Mouse (Mus musculus): Measurements from ENCODE around the gene Sytl3.

The Sytl3 gene

GRCm38 (mm10) chr17:6758845-6759244 is 100.0 kb downstream of the Sytl3 start:
- DNase-seq, result no peak

- no peak for DNase-seq
These were observed 100.9 kb downstream of the Sytl3 start for GRCm38 (mm10) chr17:6759717-6760292.

DNA sequence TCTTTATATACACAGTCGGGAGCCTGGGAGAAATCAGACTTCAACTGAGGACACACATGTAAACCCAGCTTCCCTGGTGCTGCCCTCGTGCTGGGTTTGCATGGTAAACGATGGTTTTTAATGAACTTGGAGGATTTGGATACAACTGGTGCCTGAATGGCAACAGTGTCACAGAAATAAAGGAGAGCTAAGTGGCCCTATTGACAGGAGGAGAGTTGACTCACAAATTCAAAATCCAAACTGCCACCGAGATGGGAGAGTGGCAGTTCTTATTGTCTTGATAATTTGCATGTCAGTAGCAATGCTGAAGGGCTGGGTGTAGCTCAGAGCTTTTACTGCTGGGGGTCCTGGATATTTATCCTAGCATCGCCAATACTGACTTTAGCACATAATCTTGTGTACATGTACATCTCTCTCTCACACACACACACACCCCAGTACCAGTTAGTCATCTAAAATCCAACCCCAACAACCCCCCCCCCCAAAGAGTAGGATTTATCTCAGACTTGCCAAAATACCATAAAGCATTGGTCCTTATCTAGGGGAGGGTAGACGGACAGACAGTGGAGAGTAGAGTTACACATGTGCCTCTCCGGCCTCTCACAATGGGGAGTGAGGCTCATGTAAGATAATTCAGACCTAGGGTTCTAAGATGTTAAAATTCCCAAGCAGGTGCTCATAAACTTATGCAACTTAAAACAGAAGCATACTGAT is 104.8 kb downstream of the Sytl3 start:
- no peak for DNase-seq

- DNase-seq, result no peak
These were observed 105.3 kb downstream of the Sytl3 start for GRCm38 (mm10) chr17:6764227-6764593.

- DNase-seq, result no peak
These were observed 105.8 kb downstream of the Sytl3 start for GRCm38 (mm10) chr17:6764730-6765129.

DNA sequence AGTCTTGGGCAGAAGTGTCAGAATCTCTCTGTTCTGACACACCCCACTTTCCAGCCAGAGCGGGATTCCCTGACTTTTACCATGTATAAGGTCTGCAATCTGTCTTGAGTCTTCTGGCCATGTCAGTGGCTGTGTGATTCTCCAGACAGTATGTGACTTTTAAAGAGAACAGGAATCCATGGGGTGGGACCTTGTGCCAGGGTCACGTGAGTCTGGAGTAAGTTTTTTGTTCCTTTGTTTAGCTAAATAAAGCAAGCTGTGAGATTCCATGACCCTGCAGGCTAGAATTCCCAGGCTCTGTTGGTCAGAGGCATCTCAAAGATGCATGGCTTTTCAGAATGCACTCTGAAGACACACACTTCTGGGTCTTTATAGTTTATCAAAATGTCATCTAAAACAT is 107.0 kb downstream of the Sytl3 start:
- no peak for DNase-seq

DNA sequence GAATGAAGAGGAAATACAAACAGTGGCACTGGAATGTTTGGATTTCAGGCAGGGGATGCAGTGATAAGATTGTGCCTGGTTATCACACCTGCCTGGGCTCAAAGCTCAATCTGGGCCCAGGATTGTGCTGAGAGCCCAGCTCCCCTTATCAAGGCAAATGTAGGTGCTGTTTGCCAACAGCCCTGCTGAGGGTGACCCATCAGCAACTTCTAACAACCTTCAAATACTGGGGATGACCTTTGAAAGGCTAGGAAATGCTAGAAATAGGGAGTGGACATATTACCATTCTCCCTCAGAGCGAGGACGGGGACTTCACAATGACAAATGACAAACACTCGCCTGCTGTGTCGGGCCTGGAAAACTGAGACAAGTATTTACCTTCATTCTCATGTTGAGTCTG is 107.9 kb downstream of the Sytl3 start:
- DNase-seq, result no peak

GRCm38 (mm10) chr17:6767771-6768170 is 108.9 kb downstream of the Sytl3 start:
- DNase-seq, result no peak

DNA sequence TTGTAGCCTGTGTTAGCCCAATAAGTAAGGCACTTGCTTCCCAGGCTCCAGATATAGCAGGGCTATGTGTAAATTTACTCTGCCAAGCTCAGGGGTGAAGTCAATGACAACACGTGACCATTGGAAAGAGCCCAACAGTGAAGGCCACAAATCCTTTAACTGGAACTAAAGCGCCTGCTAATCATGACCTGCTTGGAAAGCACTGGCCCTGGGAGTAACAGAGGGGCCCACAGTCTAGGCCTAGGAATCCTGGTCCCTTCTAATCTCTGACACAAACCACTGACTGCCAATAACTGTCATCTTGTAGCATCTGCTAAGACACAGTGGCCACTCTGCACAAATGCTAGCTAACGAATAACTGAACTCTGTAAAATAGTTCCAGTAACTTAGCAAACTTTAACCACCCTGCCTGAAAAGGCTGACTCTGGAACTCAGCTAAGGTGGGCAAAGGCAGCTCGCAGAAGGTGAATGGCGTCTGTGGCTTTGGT is 109.5 kb downstream of the Sytl3 start:
- DNase-seq, result no peak

- DNase-seq, result no peak
These were observed 110.7 kb downstream of the Sytl3 start for GRCm38 (mm10) chr17:6769602-6770001.

- no peak for DNase-seq
These were observed 113.0 kb downstream of the Sytl3 start for GRCm38 (mm10) chr17:6771661-6772489.

- DNase-seq, result no peak
These were observed 113.5 kb downstream of the Sytl3 start for GRCm38 (mm10) chr17:6772490-6772773.

GRCm38 (mm10) chr17:6773249-6773966 is 114.5 kb downstream of the Sytl3 start:
- no peak for DNase-seq

- no peak for DNase-seq
These were observed 116.3 kb downstream of the Sytl3 start for GRCm38 (mm10) chr17:6775221-6775620.

GRCm38 (mm10) chr17:6775671-6776070 is 116.8 kb downstream of the Sytl3 start:
- DNase-seq, result no peak

- DNase-seq, result no peak
These were observed 117.2 kb downstream of the Sytl3 start for GRCm38 (mm10) chr17:6776123-6776522.

DNA sequence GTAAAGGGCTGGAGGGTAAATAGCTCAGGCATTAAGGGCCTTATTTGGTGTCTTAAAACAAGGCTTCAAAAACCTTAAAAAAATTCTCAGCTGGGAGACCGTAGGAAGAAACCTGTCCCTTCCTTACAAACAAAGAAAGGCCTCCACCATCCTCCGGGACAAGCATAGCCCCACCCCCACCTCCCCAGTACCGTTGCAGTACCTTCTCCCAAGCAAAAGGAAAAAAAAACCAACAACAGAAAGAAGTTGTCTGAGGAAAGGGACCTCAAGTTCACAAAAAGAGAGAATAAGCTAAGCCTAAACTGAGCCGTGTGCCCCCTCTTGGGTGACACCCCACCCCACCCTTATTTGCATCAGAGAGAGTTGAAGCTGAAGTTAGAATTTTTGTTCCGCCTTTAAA is 117.7 kb downstream of the Sytl3 start:
- no peak for DNase-seq

GRCm38 (mm10) chr17:6777061-6777460 is 118.2 kb downstream of the Sytl3 start:
- no peak for DNase-seq

DNA sequence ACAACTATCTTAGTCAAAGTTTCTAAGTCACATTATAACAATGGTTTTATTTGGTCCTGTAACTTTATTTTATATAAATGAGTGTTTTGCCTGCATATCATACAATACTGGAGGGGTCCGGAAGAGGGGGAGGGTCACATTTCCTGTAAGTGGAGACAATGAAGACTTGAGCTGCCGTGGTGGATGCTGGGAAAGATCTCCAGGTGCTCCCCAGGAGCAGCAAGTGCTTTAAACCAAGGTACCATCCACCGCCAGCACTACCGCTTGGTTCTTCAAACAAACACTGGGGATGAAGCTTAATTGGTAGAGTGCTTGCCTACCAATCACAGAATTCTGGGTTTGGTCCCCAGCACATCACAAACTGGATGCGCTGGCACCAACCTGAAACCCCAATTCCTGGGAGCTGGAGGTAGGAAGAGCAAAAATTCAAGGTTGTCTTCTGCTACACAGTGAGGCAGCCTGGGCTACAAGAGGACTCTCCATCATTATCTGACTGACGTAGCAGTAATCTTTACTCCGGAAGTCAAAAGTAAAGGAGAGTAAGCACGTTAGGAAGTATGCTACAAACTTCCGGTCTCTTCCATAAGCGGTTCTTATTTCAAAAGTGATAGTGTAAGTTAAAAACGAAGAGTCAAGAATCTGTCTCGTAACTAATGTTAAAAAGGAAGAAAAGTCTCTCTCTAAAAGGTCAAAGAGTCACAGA is 118.9 kb downstream of the Sytl3 start:
- no peak for DNase-seq

DNA sequence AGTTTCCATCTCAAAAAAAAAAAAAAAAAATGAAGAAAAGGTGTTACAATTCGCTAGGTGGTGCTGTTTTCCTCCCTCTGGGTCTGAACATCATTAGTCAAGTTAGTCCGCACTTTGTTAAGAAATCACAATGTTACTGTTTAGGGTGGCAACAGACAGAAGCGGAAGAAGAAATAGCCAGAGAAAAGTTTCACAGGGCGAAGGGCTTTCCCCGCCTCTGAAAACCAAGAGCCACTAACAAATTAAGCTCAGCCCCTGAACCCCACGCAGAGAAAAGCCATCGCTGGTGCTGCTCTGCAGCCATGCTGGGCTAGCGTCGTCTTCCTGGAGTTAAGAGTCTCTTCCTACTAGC is 119.4 kb downstream of the Sytl3 start:
- peak; percentile 31 for DNase-seq

DNA sequence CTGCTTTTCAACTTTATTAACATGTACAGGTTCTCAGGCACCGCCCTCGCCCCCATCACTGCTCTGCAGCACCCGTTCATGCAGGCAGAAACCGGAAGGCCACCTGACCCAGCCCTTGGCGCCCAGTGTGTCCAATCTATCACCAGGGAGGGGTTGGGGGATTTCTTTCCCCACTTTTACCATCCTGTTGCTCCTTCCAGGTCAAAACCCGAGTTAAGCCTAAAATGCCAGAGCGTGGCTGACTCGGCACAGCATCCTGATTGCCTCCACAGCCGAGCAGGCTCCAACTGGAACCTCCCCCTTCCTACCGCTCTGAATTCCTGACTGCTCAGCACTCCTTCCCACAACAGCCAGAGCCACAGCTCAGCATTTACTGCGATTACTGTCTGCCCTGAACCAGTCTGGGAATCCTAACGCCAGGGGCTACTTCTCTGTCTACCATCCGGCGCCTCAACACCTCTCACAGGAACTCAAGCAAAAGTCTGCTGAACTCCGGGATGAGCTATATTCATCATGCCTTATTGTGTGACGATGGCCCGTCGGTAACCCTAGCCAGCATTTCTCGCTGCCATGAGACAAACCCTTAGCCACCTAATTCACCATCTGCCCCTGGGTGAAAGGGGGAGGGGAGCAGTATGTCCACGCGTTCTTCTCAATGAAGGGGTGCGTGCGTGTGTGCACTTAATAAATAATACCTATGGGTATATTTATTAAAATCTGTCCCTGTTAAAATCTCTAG is 120.0 kb downstream of the Sytl3 start:
- no peak for DNase-seq

GRCm38 (mm10) chr17:6779632-6780031 is 120.7 kb downstream of the Sytl3 start:
- no peak for DNase-seq

Data from cerebellum, adult 8-10 months (tissue).